Mouse (Mus musculus) kidney, adult 9 months (tissue): ENCODE results near the gene Nphs1.

Experiments used
- DNase-seq: peaks from one replicate; pipeline ENCODE4 v3.0.0; 2022

The Nphs1 gene

DNA sequence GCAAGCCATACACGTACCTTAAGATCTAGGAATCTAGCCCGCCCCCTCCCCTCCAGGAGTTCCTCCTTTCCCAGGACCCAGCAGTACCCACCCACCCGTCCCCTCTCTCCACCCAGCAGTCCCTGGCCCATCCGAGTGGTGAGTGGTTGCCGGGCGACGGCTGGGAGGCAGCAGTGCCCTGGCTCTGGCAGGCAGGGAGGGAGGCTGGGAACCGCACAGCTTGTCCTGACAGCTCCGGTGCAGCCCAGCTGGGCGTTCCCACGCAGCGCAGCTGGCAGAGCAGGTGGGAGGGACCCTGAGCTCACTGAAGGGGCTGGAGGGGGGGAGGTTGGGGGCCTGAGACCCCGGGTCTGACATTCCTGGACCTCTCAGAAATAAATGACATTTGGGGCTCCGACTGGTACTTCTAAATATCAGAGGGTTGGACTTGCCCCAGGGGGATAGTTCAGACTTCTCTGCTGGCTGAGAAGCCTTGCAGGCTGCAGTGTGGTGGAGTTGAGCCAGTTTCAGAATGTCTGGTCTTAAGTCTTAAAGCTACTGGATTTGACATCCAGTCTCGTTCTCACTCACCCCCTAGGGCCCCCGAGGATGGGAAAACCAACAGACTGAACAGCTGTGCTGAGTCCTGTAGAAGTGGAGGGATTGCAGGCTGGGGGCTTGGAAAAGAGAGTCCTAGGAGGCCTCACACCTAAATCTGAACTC, at the start of gene Nphs1, which contains the start of gene Kirrel2:
TSS of gene Nphs1 (plus strand) at position 687 of the 702 bp plus-strand sequence.
TSS of gene Kirrel2 (minus strand) at position 62 of the 702 bp plus-strand sequence.
- no peak for DNase-seq

DNA sequence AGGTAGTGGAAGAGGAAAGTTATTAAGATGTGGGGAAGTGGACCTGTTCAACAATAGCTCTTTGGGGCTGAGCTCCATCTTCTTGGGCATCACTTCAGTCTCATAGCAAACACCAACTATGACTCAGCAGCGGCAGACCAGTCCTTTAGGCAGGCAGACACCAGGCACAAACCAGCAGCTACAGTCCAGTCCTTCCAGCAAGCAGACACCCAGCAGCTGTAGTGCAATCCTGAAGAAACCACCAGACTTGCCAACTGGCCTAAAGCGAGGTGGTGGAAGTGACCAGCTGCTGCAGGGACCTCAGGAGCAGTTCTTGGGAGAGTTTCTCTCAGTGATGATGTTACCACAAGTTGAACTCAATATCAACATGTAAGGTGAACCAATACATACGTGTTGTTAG, 49.5 kb upstream of the Nphs1 start:
- DNase-seq, result no peak

DNA sequence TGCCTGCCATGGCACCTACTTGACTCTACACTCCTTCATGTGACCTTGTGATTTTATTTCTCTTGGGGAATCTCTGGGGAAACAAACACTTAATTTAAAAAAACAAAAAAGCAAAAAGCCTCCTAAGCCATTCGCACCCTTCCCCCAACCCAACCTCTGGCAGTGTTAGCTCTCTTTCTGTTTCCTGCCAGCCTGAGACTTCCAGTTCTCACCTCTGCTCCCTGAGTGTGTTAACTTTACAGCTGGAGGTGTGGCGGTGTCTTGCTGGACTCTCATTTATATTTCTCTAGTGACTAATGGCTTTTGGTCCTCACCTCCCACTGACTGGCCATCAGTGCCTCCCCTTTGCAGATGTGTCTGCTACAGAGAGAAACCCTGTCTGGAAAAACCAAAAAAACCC, 48.3 kb upstream of the Nphs1 start:
- DNase-seq, result no peak

DNA sequence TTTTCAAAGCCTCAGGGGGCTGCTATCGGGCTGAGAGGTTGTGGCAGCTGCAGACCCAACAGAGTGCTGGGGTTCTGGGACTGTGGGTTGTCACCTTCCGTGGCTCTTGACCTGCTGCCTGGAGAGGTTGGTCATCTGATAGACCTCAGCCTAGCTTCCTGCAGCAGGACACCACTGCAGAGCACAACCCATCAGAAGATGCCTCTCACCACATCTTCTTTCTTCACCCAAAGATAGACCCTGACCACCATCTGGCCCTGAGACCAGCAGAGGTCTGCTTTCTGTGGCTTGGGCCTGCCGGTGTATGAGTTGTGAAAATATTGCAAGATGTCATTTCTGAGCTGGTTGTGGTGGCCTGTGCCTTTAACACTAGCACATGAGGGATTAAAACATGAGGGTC, 47.1 kb upstream of the Nphs1 start:
- DNase-seq, result no peak

DNA sequence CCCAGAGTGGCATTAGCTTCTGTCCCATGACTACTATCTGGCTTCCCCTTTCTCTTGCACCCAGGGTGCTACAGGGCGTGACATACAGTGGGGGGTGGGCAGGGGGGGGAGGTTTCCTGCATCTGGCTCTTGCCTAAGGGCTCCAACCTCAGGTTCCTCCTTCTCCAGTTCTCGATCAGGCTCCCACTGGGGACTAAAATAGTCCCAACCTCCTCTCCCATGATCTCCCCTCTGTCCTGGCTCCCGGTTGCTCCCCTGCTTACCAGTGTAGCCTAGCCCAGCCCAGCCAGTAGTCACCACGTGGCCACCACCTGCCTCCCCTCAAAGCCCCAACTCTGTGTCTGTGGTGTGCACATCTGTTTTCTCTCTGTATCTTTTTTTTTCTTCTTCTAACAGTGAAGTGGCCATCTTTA, 45.4 kb upstream of the Nphs1 start:
- no peak for DNase-seq

DNA sequence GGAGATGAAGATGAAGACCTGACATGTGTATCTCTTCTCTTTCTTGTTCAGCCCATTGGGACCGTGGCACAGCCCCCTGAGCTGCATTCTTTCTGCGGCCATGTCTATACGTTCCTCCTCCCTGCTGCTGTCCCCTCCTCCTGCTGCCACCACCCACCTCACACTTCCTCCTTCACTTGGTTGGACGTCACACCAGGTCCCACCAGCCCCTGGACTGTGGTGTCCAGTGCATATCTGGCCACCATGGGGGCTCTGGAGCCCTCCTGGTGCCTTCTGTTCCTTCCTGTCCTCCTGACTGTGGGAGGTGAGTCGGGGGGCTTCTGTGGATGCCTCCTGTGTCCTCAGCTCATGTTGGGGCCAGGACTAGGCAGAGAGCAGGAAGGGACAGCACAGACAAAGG, 44.5 kb upstream of the Nphs1 start, which contains the start of gene Tyrobp:
TSS of gene Tyrobp (plus strand) at position 165 of the 400 bp plus-strand sequence.
- no peak for DNase-seq

DNA sequence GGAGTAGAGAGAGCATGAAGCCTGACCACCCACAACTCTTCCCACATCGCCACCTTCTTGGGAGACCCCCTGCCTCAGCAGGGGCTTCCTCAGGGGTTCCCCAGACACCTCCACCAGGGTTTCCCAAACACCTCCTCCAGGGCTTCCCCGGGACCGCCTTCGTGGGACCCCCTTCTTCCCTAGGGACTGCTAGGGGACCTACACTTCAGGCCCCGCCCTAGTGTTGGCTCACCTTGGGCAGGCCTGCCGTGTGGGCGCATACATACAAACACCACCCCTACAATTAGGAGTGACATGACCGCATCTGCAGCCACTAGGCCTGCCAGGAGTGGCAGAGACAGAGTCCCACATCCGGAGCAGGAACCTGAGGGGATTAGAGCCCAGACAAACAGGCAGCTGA, 40.3 kb upstream of the Nphs1 start:
- DNase-seq, result no peak

DNA sequence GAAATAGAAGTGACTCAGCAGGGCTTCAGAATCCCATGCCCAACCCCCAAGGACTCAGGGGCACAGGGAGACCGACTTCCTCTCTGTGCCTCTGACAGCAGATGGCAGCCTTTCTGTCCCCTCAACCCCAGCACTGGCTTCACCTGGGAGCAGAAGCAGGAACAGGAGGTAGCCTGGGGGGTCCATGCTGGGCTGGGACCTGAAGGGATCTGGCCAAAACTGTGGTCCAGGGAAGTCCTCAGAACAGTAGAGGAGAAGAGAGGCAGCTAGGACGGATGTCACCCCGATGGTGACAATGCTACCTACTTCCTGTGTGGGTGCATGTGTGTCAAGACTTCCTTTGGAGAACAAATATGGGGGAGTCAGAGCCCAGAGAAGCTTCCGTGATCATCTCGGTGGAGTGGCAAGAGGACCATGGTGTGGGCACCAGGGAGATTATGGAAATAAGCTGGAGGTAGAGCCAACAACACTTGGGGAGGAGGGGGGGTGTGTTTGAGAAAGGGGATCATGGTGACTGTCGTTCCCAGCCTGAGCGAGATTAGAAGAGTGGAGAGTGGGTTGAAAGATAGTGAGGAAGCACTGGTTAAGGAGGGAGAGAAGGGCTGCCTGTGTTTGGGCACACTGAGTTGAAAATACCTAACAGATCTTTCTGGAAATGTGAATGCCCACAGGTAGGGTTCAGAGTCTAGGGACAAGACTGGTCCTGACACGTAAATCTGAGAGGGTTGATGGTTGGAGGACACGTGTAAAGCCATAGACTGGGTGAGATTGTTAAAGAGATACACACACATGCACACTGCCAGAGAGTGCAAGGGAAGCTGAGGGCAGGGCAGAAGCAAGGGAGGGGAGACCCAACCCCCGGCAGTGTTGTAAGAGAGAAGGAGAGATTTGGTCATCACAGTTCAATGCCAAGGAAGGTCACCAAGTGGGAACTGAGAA, 38.3 kb upstream of the Nphs1 start, which contains the start of gene Hcst:
TSS of gene Hcst (minus strand) at position 294 of the 939 bp plus-strand sequence.
- no peak for DNase-seq

DNA sequence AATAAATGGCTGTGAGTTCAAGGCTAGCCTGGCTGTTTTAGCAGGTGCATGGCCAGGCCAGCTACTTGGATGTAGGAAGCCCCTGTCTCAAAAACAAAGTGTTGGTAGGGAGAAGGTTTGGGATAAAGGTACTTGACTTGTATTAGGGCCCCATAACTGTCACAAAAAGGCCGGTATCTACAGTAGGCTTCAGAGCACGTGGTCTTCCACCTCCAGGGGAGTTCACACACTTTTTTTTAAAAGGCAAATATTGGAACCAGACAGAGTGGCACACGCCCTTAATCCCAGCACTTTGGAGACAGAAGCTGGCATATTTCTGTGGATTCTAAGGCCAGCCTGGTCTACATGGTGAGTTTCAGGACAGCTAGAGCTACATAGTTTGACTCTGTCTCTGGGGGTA, 37.4 kb upstream of the Nphs1 start:
- no peak for DNase-seq

DNA sequence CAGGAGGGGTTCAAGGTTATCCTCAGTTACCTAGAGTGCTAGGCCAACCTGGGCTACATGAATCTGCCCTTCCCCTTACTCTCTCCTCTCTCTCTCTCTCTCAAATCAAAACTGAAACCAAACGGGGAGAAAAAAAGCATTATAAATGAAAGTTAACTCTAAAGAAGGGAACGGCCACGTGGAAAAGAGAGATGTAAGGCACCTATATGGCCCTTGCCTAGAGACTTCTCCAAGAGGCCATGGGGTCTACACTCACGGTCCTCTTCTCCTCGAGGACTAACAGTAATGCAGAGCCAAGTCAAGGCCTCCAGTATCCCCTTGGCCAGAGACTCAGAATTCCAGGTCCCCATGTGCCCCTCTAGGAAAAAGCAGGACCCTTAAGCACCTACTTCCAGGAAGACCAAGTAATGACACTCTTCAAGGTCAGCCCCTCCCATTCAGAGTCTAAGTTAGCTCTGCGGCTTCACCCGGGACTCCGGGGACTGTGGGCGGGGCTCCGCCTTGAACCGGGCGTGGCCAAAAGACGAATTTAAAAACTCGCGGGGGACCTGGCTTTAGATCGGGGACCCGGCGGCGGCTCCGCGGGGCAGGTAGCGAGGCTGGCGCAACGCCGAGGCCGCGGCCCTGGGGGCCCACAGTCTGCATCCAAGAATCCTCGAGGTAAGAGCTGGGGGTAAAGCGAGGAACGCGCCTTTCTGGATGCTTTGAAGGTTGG, 36.8 kb upstream of the Nphs1 start, which contains the start of gene Nfkbid:
TSS of gene Nfkbid (plus strand) at position 558 of the 715 bp plus-strand sequence.
- peak; percentile 70 for DNase-seq

DNA sequence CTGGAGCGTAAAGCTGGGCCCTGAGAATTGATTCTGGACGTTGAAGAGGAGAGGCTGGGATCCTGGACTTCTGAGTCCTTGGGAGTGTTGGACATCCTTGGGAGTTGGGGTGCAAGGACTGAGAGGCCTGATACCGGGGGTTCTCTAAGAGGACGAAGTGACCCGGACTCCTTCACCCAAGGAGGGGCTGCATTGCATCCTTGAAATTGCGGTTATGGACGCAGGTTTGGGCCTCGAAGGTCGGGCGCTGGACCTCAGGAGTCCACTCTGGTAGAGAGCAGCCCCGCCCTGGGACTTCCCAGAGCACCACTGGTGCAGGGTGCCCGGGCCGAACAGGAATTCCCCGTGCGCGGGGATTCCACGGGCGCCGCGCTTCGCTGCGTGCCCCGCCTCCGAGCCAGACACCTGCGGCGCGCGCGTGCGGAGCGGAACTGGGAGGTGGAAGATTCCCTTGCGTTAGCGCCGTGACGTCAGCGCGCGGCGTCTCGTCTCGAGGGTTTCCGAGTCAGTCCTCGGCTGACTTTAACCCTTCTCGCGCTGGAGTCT, 36.2 kb upstream of the Nphs1 start:
- peak; percentile 81 for DNase-seq

DNA sequence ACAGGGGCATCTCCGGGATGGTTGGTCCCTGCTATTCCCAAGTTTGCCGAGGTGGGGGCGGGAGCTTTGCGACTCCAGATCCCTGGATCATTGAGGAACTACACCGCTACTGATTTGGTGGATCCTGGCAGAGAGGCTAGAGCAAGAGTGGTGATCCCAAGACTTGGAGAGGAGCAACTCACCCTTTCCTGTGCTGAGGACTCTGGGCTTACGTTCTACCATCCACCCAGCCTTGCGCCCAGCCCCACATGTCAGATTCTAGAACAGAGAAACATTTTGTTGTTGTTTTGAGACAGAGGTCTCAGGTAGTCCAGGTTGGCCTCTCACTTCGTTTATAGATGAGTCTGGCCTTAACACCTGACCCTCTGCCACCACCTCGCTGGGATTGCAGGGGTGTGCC, 35.6 kb upstream of the Nphs1 start:
- peak; percentile 15 for DNase-seq

DNA sequence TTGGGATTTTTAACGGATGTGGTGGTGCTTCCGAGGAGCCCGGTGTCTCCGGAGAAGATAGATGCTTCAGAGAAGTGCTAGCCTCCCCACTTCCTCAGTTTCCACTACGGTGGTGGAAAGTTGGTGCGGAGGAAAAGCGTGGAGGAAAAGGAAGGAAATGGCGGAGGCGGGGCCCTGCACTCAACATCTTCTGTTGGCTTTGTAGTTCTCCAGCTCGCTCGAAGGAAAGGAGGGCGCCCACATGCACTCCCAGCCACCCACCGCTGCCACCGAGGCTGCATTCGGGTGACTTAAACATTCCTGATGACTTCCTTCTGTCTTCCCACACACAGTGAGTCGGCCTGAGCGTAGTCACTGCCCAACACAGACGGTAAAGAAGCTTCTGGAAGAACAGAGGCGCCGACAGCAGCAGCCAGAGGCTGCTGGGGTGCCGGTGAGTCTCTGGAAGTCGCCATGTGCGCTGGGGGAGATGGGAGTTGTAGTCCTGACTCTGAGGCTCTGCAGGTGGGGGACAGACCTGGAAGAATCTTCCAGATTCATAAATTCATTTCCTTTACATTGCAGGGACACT, 35.0 kb upstream of the Nphs1 start:
- peak; percentile 17 for DNase-seq

DNA sequence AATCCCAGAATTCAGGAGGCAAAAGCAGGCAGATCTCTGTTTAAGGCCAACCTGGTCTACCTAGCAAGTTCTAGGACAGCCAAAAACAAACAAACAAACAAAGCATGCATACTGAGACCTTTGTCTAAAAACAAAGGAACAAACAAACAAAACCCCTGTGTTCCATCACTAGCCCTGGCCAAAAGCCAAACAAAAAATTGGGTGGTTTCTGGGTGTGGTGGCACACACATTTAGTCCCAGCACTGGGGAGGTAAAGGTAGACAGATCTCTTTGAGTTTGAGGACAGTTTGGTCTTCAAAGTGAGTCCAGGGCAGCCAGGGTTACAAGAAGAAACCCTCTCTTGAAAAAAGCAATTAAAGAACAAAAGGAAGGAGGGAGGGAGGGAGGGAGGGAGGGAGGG, 28.8 kb upstream of the Nphs1 start:
- DNase-seq, result no peak

DNA sequence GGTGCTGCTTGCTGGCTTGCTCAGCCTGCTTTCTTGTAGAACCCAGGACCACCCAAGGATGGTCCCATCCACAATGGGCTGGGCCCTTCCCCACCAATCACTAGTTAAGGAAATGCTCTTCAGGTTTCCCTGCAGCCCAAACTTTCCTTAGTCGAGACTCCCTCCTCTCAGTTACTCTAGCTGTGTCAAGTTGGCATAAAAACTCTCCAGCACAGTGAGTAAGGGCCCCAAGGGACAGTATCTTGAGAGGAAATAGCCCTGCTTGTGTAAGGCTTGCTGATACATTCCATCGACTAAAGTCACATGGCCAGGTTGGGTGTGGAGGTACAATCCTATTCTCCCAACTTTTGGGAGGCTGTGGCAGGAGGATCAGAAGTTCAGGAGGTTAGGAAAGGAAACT, 27.9 kb upstream of the Nphs1 start:
- no peak for DNase-seq

DNA sequence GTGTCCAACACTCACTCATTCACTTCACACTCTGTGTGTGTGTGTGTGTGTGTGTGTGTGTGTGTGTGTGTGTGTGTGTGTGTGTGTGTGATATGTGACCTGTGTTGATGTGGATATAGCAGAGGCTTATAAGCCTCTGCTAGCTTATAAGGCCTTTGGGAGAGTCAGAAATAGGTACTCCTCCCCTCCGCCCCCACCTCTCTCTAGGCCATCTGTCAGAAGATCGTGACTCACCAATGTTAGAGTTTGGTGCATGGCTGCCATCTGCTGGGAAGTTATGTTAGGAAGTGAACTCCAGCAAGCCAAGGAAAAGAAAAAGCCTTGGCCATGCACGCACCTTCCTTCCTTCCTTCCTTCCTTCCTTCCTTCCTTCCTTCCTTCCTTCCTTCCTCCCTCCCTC, 26.3 kb upstream of the Nphs1 start:
- peak; percentile 67 for DNase-seq

DNA sequence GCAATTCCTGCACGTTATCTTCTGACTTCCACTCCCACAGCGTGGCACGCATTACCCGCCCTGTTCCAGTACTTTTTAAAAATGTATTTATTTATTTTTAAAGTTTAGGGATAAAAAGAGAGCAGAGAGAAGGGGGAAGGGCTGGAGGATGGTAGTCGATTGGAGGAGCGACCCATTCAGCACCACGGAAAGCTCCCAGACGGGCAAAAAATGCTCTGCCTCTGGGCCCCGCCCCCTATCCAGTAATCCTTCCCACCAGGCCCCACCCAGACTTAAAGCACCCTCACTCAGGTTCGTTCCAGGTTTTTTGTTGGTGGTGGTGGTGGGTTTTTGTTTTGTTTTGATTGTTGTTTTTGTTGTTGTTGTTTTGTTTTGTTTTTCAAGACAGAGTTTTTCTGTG, 23.9 kb upstream of the Nphs1 start:
- DNase-seq, result peak; percentile 49

DNA sequence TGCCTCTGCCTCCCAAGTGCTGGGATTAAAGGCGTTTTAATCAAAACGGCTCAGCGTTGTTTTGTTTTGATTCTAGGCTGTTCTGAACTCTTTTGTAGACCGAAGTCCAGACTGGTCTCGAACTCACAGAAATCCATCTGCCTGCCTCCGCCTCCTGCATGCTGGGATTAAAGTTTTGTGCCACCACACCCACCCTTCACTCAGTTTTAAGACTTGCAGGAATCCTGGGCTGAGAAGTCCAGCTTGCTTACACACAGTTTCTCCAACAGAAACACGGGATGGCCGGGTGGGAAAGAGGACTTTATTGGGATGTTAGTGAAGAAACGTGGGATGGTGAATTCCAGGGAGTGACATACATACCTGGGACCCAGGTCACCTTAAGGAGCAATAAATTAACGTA, 23.4 kb upstream of the Nphs1 start:
- no peak for DNase-seq

DNA sequence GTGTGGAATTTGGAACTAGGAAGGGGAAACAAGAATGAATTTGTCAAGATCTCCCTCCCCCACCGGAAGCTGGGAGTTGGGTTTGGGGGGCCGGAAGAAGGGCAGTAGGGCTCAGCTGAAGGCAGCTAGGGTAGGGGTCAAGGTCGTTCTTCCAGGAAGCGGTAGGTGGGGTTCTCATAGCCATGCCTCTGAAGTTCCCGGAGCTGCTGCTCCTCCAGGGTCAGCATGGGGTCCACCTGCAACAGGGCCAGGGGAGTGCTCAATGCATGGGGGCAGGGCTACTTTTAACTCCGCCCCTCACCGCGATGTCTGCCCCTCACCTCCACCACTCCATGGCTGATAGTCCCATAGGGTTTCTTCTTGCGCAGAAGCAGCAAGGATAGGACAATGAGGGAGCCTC, 23.0 kb upstream of the Nphs1 start:
- DNase-seq, result no peak

DNA sequence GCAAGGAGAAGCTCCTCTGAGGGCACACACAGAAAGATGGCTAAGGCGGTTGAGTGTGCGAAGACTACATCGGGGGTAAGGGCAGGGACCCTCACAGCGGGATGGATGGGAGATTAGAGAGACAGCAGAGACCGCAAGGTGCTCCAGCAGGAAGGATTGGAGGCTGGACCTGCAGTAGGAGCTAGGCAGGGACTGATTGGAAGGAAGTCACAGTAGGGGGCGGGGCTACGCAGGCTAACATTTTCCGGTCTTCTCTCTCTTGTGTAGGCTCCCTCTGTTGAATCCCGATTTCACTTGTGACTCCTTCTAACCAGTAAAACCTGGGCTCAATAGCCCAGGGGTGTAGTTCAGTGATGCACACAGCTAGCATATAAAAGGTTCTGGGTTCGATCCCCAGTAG, 21.2 kb upstream of the Nphs1 start:
- no peak for DNase-seq

DNA sequence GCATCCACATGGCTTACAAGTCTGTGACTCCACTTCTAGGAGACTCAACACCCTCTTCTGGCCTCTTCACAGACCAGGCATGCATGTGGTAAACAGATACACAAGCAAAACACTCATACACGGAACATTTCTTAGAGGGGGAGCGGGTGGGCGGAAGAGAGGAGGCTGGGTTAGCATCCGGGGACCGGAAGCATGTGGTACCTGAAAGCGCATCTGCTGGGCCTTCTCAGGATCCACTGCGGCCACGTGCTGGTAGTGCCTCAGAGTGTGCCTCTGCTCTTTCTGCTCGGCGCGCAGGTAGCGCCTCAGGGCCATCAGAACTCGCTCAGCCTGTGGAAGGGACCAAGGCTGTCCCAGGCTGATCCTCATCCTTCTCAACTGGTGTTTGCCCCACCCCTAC, 18.4 kb upstream of the Nphs1 start:
- DNase-seq, result no peak

DNA sequence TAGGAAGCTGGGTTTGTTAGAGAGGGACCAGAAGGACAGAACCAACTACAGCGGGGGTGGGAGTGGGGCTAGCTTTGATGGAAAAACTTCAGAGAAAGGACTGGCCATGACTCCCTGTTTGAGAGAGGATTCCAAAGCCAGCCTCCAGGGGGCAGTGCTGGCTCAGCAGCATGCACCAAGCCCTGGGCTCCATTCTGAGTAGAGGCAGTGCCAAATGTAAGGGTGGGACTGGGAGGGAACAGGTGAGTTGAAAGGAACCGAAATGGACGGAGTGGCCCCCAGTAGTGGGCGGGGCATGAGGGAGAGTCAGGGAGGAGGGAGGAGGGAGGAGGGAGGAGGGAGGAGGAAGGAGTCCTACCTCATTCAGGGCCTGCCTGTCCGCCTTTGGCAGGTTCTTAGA, 17.4 kb upstream of the Nphs1 start:
- peak; percentile 35 for DNase-seq

DNA sequence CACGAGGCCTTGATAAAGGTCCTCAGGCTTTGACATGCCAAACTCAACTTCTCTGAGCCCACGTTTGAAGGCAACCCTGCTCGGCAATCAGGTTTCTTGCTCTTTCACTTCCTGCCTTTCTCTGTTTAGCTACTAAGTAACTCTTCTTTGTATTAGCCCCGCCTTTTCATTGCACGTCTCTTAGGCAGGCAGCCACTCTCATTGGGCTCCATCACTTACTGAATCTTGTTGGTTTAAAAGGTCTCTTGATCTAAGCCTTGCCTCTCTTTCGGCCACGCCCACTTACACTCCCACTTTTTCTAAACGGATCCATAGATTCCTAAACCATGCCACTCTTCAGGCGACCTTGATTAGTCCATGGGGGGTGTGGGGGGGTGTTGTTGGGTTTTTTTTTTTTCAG, 14.4 kb upstream of the Nphs1 start:
- no peak for DNase-seq
